Mouse (Mus musculus): ENCODE measurements at regions not wholly inside any gene's neighbourhood (a gene's known extent, or its start where the extent isn't known, plus 50 kb on each side); places are given as distances from the start of the nearest gene placed in this dataset.

DNA sequence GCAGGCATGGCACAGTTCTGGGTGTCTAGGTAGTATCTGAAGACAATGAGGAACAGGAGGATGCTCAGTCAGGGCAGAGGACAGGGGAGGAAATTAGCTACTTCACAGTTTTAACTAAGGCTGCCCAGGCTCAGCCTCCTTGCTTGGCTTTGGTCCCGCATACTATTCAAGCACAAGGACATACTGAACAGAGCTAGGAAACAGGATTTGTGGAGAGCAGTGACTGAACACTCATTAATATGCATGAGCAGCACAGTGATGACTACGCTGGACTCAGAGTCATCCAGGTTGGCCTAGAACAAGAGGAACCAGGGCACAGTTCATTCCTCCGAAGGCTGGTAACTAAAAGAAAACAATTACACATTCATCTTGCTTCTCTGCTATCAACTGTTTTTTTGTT is 443.1 kb downstream of the Plcl1 start:
- TF ChIP-seq POLR2A (IDR thresholded peaks at IDR 0.05; ENCODE audit: insufficient read length, low read depth) (no peak), POLR2AphosphoS2 (IDR thresholded peaks at IDR 0.05; ENCODE audit: insufficient read length, low read depth) (no peak), MAX (IDR thresholded peaks at IDR 0.05; ENCODE audit: low read depth) (no peak), USF1 (IDR thresholded peaks at IDR 0.05; ENCODE audit: low read depth) (no peak), CEBPB (IDR thresholded peaks at IDR 0.05; ENCODE audit: insufficient read depth, poor library complexity, severe bottlenecking) (no peak)
